Mouse (Mus musculus) liver, embryonic 14.5 days (tissue): Measurements from ENCODE around the gene Nr4a2.

Experiments used
- CTCF ChIP-seq: IDR thresholded peaks from 2 replicates; pipeline ENCODE4 v1.5.1; 2016; ENCODE audit warnings: antibody characterized with exemption, low read depth, control low read depth
- EP300 ChIP-seq: IDR thresholded peaks from 2 replicates; pipeline ENCODE4 v1.6.1; 2016; ENCODE audit warnings: antibody characterized with exemption, low read depth

GRCm38 (mm10) chr2:57109301-57109700, 14.5 kb downstream of the Nr4a2 start:
- TF ChIP-seq CTCF = no peak
- no peak for TF ChIP-seq EP300
